Mouse (Mus musculus): Measurements from ENCODE around the gene Fancm.

DNA sequence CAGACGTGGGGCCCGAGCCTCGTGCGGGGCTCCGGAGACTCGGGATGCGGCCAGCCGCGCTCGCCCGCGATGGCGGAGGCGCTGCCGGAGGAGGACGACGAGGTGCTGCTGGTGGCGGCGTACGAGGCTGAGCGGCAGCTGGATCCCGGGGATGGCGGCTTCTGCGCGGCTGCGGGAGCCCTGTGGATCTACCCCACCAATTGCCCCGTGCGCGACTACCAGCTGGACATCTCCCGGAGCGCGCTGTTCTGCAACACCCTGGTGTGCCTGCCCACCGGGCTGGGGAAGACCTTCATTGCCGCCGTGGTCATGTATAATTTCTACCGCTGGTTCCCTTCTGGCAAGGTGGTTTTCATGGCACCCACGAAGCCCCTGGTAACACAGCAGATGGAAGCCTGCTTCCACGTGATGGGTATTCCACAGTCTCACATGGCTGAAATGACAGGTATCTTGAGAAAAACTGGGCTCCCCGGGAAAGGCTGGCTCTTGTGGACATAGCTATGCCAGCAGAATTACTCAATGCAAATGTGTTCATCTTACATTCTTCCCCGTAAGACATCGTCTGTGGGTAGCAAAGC lies 419 bp downstream of the Fancm start:
- TF ChIP-seq CEBPB (IDR thresholded peaks at IDR 0.05; ENCODE audit: low read depth) (no peak), MAX (IDR thresholded peaks at IDR 0.05) (no peak), CTCF (IDR thresholded peaks at IDR 0.05; ENCODE audit: control insufficient read depth, insufficient read depth, insufficient read length) (no peak), MYOG (IDR thresholded peaks at IDR 0.05; ENCODE audit: control insufficient read depth, extremely low read depth, insufficient read length) (no peak), USF1 (IDR thresholded peaks at IDR 0.05; ENCODE audit: low read depth) (no peak), FOSL1 (IDR thresholded peaks at IDR 0.05; ENCODE audit: insufficient read depth, low read length, poor library complexity, severe bottlenecking) (no peak)
